Mouse (Mus musculus) midbrain, embryonic 16.5 days (tissue): ENCODE results near the gene Omd. TPM values are rescaled to one million over a fixed set of nuclear protein-coding genes. Genes with fewer than 3 reads are reported as not detected.

Source experiments
- ATAC-seq: fragments of 200-750 bp; cut with Nextera tagmentation; 2 replicates; pipeline ENCODE4 v1.8.0; 2017; ENCODE audit warnings: moderate TSS enrichment
- H3K27ac ChIP-seq: fragments of 300-500 bp; sonication (generic); 2 replicates; pipeline ENCODE4 v1.5.1; 2014; ENCODE audit warnings: mild to moderate bottlenecking, low read length, mixed read lengths
- H3K27me3 ChIP-seq: fragments of 300-500 bp; sonication (generic); 2 replicates; pipeline ENCODE4 v1.6.1; 2014; ENCODE audit warnings: low read depth, low read length, mixed read lengths; ENCODE audit not compliant: control insufficient read depth, insufficient read depth
- H3K36me3 ChIP-seq: fragments of 300-500 bp; sonication (generic); 2 replicates; pipeline ENCODE4 v1.6.1; 2014; ENCODE audit warnings: mild to moderate bottlenecking, low read length, moderate library complexity, mixed read lengths; ENCODE audit not compliant: control insufficient read depth, insufficient read depth
- H3K4me1 ChIP-seq: fragments of 300-500 bp; sonication (generic); 2 replicates; pipeline ENCODE4 v1.6.1; 2014; ENCODE audit warnings: mild to moderate bottlenecking, low read length, mixed read lengths; ENCODE audit not compliant: control insufficient read depth, insufficient read depth
- H3K4me2 ChIP-seq: fragments of 300-500 bp; sonication (generic); 2 replicates; pipeline ENCODE4 v1.6.1; 2014; ENCODE audit warnings: mild to moderate bottlenecking, low read length, mixed read lengths
- H3K4me3 ChIP-seq: fragments of 300-500 bp; sonication (generic); 2 replicates; pipeline ENCODE4 v1.5.1; 2014; ENCODE audit warnings: low read depth, mild to moderate bottlenecking, low read length, moderate library complexity, mixed read lengths
- H3K9ac ChIP-seq: fragments of 300-500 bp; sonication (generic); 2 replicates; pipeline ENCODE4 v1.6.1; 2014; ENCODE audit warnings: low read depth, low read length, mixed read lengths
- H3K9me3 ChIP-seq: fragments of 300-500 bp; sonication (generic); replicated peaks from 2 replicates; pipeline ENCODE4 v1.6.1; 2014; ENCODE audit warnings: mild to moderate bottlenecking, low read length, mixed read lengths; ENCODE audit not compliant: control insufficient read depth, poor library complexity, severe bottlenecking
- WGBS: fragments of 180-500 bp; shearing (Covaris S2); extraction: QIAGEN DNeasy Blood & Tissue Kit; methylation state at CpG from one replicate; pipeline ENCODE4 v1.1.7; 2014; 5-methylcytosine and 5-hydroxymethylcytosine counted together
- polyA plus RNA-seq: library from polyadenylated mRNA; unstranded; fragments of >200 nt; fragmentation: Nextera tagmentation; extraction: Ambion mirVana; gene quantifications from 2 replicates; pipeline ENCODE4 v1.2.1, GENCODE M21; 2015

Gene Omd
- polyA plus RNA-seq, 1 experiment from 2014 or later = 0.72 TPM

GRCm38 (mm10) chr13:49629076-49629475 lies 46.8 kb downstream of the Omd start:
- Histone ChIP-seq H3K27me3 (no peaks in the 10 kb centered on the region), H3K36me3 (no peaks in the 10 kb centered on the region), H3K4me3 (no peak overlapping the region), H3K4me1 (no peaks in the 10 kb centered on the region), H3K4me2 (no peak overlapping the region), H3K9me3 (no peaks in the 10 kb centered on the region), H3K9ac (no peak overlapping the region), H3K27ac (no peak overlapping the region)
- ATAC-seq = no peak
- 78% methylated on average over 2 of the region's 2 CpGs for WGBS

- Histone ChIP-seq H3K36me3 (no peaks in the 10 kb centered on the region), H3K27ac (no peak overlapping the region), H3K27me3 (no peaks in the 10 kb centered on the region), H3K9ac (no peak overlapping the region), H3K9me3 (no peaks in the 10 kb centered on the region), H3K4me2 (no peak overlapping the region), H3K4me1 (no peaks in the 10 kb centered on the region), H3K4me3 (no peak overlapping the region)
- WGBS = 94% methylated on average over 2 of the region's 2 CpGs
- ATAC-seq = no peak
These were observed 57.7 kb downstream of the Omd start for GRCm38 (mm10) chr13:49639965-49640364.

Other genes with a start within 250 kb of the Omd start
- gene Bicd2, start 240.9 kb upstream of the Omd start, polyA plus RNA-seq = 26.2 and 28.3 TPM in 2 replicates
- gene Ippk, start 161.2 kb upstream of the Omd start, polyA plus RNA-seq = 13.2 and 14.1 TPM in 2 replicates
- gene Tes3-ps, start 89.1 kb upstream of the Omd start, polyA plus RNA-seq = 0.53 and 0.55 TPM in 2 replicates
- gene Ecm2, start 77.7 kb upstream of the Omd start, polyA plus RNA-seq = 1.8 and 1.9 TPM in 2 replicates
- gene Aspn, start 38.0 kb upstream of the Omd start, polyA plus RNA-seq = 1.0 and 1.1 TPM in 2 replicates
- gene Ogn, start 25.6 kb downstream of the Omd start, polyA plus RNA-seq = 10.7 and 11.4 TPM in 2 replicates
- 6.1 and 6.6 TPM in 2 replicates for gene Cenpp, start 70.3 kb downstream of the Omd start, polyA plus RNA-seq
- gene Nol8, start 70.6 kb downstream of the Omd start, polyA plus RNA-seq = 13.4 and 18.7 TPM in 2 replicates
- gene Iars, start 99.6 kb downstream of the Omd start, polyA plus RNA-seq = 46.7 and 47.2 TPM in 2 replicates
- not detected in 2 replicates for gene Gm30302, start 216.5 kb downstream of the Omd start, polyA plus RNA-seq